22 mouse cellular contexts compared by ENCODE assay signal in genomic region chr5:67678819-67679218, GRCm38 (mm10).
"Had no signal": no experiment of that assay in that cellular context is flagged by ENCODE, and none has a peak within 500 bp of the region (broad histone marks: within the 10 kb centered on the region; RNA-seq: fewer than 3 reads in every experiment).

No protein-coding gene starts in this region.

- ATAC-seq: midbrain, embryonic 16.5 days had no signal

- DNase-seq: lung, adult 18-20 months; lung, embryonic 14.5 days; lung, postnatal 10 days; lung, postnatal 4 days; midbrain, embryonic 14.5 days; retina, postnatal 1 day; right cerebral cortex, adult 18-20 months; right cerebral cortex, postnatal 25 days; right cerebral cortex, postnatal 4 days; spleen, adult 18-20 months; thymus, adult 18-20 months; thymus, postnatal 14 days; thymus, postnatal 36 days had no signal

- H3K4me2 ChIP-seq: liver, embryonic 15.5 days; lung, embryonic 14.5 days; midbrain, embryonic 12.5 days; neural tube, embryonic 13.5 days; neural tube, embryonic 15.5 days; stomach, embryonic 15.5 days had no signal

- H3K27me3 ChIP-seq: liver, embryonic 15.5 days; megakaryocyte, embryonic 14.5 days; neural tube, embryonic 13.5 days; neural tube, embryonic 15.5 days; stomach, embryonic 15.5 days had no signal

- H3K36me3 ChIP-seq: stomach, embryonic 15.5 days had no signal

- H3K4me3 ChIP-seq: liver, embryonic 15.5 days; megakaryocyte, embryonic 14.5 days; midbrain, embryonic 10.5 days; midbrain, embryonic 12.5 days; myocyte; neural tube, embryonic 13.5 days; neural tube, embryonic 15.5 days; stomach, embryonic 15.5 days had no signal

- H3K4me1 ChIP-seq: liver, embryonic 15.5 days; midbrain, embryonic 12.5 days; neural tube, embryonic 13.5 days; neural tube, embryonic 15.5 days; stomach, embryonic 15.5 days had no signal

- H3K9me3 ChIP-seq: liver, embryonic 15.5 days; megakaryocyte, embryonic 14.5 days; midbrain, embryonic 10.5 days; midbrain, embryonic 12.5 days; neural tube, embryonic 13.5 days; neural tube, embryonic 15.5 days; stomach, embryonic 15.5 days had no signal

- H3K9ac ChIP-seq: liver, embryonic 15.5 days; lung, embryonic 14.5 days; midbrain, embryonic 12.5 days; neural tube, embryonic 13.5 days; neural tube, embryonic 15.5 days; stomach, embryonic 15.5 days had no signal

- H3K27ac ChIP-seq: liver, embryonic 15.5 days; midbrain, embryonic 10.5 days; midbrain, embryonic 12.5 days; neural tube, embryonic 13.5 days; neural tube, embryonic 15.5 days had no signal
